Mouse (Mus musculus) urinary bladder, adult 18-20 months (tissue): ENCODE data around the gene Zbp1.
A peak's percentile ranks its signal among the peaks of the same experiment; 100 is the strongest.

Experiments used
- DNase-seq, 2 experiments: peaks; one replicate each; pipeline ENCODE4 v3.0.0; 2022; ENCODE audit warnings: low spot score in 2 of 2, mixed read lengths in 2 of 2

Gene Zbp1

DNA sequence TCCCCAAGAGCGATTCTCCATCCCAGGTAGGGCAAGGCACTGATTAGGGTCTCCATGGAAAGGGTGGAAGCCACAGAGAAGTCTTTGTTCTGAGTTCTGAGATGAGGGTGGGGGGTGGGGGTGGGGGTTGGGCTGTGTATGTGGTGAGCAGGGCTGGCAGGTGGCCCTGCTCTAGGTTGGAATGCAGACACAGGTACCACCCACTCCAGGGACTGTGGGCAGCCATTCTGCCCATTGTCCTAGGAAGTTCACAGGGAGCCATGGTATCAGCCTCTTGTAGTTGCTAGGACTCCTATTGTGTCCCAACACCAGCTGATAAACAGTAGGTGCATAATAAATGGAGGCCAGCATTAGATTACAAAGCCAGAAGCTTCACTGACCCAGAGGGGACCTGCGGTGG lies 28.5 kb upstream of the Zbp1 start:
- DNase-seq = no peak

DNA sequence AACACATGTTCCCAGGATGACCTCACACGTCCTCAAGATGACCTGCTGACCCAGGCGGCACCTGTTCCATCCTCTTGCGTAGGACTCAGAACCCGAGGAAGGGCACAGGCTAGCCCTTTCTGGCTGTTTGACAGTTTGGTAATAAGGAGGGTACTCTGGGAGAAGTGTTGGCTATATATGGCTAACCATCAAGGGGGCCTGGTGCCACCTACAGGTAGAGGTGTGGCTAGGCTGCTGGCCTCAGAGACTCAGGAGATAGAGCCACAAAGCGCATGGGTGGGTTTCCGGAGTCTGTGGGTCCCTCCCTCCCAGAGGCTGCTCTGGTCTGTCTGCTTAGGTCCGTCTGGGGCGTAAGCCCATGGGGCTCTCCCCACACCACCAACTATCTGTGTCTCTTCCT lies 28.0 kb upstream of the Zbp1 start:
- no peak for DNase-seq

DNA sequence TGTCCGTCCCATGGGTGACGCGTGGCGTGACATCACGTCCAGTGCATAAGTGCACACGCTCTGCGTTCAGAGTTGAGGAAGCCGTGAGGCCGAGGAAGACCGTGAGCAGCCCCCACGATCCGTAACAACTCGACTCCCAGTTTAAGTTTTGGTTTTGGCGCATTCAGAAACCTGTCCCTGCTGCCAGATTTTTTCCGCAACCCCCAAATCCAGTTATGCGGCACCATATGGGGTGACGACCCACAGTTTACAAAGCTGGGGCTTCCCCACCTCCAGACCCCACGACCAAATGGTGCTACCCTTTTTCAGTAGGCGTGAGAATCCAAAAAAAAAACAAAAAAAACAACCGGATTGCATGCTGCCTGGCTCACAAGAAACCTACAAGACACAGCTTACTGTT lies 26.5 kb upstream of the Zbp1 start:
- DNase-seq = no peak

DNA sequence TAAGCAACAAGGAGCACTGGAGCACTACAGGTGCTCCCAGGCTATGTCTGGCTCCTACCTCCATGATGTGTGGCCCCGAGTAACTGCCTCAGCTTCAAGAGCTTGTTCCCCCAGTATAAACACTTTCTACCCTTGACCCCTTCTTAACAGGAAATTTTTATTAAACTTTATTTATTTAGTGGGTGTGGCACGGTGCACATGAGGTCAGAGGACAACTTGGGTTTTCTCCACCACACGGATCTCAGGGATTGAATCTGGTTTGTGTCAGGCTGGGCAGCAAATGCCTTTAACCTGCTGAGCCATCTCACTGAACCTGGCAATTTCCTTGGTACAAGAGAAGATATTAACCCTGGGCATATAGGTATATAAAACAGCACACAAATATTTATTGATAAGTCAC lies 25.4 kb upstream of the Zbp1 start:
- no peak for DNase-seq

DNA sequence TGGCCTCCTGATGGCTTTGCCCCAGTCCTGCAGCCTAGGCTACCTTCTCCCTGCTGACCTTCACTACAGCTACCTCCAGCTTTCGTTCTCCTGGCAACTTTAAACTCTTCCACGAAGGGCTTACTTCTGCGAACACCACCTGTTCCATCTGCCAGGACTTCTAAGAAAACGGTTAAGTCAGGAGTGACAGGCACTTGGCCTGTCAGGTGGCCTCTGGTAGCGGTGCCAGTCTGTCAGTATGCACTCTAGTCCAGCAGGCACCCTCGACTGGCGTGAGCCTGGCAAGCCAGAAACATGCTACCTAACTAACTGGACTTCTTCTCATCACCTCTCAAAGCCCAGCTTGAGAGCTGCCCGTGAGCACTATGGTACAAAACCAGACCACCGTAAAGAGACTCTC lies 24.9 kb upstream of the Zbp1 start:
- no peak for DNase-seq

DNA sequence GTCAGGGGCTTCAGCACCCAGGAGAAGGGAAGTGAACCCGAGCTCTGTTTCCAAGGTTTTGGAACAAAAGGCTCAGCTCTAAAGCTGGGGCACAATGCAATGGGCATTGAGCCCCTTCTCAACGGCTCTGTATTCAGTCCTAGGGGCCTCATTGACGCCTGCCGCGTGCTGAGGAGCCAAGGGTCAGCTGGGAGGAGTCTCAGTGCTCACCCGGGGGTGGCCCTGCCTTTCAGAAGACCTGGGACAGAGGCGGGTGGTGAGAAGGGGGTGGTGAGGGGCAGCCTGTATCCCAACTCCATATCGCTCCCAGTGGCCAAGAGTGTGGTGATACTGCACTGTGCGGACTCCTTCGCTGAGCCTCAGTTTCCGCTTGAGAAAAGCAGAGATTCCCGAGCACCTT lies 24.2 kb upstream of the Zbp1 start:
- no peak for DNase-seq

DNA sequence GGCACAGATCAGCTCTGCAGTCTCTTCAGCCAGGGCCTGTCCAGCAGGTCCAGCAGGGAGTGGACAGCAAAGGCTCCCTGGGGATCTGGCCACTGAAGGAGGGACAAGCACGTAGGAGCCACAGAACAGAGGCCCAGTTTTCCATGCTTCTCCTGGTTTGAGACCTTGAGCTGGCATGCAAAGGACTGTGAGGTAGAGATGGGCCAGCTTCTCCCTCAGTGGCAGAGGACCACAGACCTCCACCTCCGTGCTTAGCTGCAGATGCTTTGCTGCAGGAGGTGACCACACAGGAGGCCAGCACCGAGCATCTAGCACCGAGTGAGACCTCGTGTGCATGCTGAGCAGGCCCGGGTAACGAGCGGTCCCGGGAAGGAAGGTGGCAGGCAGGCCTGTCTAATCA lies 22.0 kb upstream of the Zbp1 start:
- no peak for DNase-seq

DNA sequence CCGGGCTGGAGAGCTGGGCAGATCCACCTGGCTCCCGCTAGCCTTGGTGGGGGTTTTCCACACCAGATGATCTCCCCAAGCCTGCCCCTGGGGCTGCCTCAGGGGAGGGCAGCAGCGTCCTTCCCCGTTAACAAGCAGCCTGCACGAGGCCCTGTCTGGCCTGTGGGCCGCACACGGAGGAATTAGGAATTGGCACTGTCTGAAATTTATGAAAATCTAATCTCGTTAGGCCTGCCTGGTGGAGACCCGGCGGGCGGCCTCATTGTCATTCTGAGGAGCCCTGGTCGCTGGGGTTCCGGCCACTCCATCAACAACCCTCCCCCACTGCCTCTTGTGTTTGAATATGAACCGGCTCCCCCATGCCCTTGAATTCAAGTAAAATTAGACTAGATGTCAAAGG lies 19.8 kb upstream of the Zbp1 start:
- DNase-seq = no peak

DNA sequence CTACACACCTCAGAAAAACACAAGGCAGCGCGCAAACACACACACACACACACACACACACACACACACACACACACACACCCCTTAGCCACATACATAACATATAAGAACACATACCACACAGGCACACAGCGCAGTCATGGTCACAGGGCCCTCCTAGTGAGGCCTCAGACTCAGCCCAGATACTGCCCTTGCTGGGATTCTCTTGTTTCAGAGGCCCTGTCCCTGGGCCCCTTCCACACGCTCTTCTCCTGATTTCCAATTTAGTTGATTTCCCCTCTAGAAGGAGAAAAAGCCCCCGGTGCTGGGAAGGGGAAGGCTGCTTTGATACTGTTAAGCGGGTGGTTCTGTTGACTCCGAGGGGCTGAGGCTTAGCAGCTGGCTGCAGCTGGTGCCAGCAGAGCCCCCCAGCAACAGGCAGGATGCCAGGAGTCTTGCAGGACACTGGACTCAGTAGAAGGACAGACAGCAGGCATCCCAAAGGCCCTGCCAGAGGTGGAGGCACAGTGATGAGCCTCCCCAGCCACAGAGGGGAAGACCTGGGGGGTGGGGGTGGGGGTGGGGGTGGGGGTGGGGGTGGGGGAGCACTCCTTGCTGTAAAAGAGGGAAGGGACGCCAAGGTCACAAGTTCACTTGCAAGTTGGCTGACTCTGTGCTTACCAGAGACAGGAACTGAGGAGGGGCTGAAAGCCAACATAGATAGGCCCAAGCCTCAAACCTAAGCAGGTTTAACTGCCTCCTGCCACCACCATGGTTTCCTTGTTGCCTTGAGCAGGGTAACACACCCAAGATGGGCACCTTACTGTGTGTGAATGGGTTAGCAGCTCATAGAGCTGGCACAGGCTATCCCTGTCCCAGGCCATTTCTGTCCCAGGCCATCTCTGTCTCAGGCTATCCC lies 17.0 kb upstream of the Zbp1 start:
- DNase-seq = no peak

DNA sequence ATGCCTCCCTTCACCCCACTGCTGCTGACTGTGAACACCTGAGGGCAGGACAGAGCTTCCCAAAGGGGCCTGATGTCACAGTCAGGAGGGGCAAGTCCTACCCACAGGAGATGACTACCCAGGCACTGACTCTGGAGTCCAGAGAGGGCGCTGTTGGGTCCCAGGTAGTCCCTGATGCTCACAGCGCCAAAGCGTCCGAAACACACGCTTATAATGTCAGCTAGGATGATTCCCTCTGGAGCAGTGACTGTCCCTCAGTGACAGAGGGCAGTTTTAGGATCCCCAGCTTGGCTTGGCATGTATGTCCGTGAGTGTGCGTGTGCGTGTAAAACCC lies 14.0 kb upstream of the Zbp1 start:
- no peak for DNase-seq

DNA sequence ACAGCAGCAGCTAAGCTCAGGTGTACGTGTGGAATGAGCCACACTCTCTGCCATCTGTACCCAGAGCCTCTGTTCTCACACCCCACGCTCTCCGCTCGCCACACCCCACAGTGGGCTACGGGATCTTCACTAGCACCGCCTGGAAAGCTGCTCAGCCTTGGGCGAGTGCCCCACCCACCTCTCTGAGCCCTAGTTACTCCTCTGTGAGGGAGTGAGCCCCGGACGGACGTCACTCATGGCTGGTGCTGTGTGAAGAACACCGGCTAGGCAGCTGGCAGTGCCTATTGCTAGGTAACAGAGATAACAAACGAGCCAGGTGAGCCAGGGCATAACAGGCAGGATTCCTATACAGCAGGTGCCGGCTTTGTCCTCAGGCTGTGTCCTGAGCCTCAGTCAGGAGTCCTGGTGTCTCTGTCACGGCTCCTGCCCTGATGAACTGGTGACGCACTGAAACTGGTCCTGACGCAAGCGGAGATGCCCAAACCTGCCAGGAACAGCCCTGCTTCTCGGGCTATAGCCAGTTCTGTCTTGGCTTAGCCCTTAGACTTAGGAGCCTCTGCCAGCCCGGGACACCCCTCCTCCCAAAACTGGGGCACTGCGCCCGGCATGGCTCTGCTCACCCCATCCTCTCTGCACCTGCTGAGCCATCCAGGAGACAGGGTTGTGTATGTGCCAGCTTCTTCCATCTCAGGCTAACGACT lies 13.5 kb upstream of the Zbp1 start:
- no peak for DNase-seq

DNA sequence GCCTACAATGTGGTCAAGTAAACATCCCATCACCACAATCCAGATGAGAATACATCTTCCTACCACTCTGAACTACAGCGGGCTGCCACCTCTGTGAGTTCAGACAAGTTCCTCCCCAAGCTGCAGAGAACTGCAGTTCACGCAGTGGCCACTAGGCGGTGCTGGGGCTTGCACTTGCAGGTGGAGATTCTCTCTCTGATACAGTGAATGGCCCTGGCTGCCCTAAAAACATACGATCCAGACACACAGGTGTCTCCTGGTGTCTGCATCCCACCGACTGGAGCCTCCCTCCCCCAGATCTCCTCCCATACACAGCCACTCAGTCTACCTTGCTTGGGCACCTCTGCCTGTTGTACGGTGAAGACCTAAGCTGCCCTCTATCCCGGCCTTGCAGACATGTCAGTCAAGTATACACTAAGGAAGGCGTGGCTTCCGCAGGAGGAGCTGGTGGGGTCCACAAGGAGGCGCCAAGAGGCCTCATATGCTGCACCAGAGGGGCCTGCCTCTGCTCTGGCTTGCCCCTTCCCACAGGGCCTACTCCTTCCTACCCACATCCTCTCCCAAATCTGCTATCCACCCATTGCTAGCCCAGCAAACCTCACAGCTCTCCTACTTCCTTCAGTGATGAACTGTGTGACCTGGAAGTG lies 11.0 kb upstream of the Zbp1 start:
- DNase-seq = peak; percentile 83 to 95

DNA sequence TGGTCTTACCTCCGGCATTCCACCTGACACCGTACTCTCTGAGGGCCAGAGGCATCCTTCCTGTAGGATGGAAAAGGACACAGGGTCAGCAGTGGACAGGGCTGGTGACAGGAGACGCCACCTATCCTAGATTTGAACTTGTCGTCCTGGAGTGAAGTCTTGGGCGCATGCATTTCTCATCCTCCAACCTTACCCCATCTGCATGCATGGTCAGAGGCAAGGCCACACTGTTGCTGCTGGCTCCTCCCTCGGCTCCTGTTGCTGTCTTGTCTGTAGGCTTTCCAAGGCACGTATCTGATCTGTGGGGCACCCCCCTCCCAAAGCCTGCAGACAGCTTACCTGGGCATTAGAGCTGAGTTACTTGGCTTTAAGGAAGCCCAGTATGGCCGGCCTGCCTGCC lies 9.8 kb upstream of the Zbp1 start:
- DNase-seq = no peak

DNA sequence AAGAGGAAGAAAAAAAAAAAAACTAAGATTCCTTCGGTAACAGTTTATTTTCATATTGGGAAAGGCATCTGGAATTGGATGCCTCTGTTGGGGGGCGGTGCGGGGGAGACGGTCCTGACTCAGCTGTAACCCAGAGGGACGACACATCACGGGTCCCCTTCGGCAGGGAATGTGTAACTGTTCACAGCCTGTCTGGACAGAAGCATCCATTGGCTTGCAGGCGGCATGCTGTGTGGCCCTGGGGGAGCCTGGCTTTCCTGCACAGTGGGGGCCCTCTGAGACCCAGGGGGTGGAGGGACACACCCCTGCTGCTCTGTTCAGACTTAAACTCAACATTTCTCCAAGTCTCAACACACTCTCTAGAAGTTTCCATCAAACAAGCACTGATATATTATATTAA lies 8.1 kb upstream of the Zbp1 start:
- no peak for DNase-seq

DNA sequence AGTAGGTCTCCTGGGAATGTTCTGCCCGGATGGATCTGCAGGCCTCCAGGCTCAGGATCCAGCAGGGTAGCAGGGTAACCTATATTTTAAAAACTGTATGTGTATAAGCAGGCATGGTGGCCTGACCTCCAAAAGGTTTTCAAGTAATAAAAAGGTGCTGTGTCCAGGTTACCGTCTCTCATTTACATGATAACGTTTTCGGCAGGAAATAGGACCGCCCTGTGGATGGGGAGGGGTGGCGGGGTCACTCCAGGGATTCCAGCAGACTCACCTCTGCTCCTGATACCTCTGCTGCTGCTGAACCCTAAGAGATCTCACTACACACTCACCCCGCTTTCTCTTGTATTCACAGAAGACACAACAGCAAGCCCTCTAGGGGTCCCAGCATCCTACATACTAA lies 7.2 kb upstream of the Zbp1 start:
- DNase-seq = no peak

DNA sequence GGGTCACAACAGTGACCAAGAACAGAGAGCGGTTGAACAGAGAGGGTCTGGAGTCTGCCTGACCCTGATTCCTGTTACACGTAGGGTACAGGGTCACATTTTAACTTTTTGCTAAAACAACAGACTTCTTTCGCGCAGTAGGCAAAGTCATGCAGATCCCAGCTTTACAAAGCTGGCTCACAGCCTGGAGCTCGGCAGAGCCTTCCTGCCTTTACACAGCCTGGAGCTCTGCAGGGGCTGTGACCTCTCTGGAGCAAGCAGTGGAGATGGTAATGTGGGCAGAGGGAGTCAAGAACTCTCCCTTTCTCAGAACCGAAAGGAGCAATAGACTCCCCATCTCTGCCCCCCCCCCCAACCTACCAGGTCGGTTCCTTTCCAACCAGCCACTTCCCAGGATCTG lies 6.1 kb upstream of the Zbp1 start:
- DNase-seq = no peak

DNA sequence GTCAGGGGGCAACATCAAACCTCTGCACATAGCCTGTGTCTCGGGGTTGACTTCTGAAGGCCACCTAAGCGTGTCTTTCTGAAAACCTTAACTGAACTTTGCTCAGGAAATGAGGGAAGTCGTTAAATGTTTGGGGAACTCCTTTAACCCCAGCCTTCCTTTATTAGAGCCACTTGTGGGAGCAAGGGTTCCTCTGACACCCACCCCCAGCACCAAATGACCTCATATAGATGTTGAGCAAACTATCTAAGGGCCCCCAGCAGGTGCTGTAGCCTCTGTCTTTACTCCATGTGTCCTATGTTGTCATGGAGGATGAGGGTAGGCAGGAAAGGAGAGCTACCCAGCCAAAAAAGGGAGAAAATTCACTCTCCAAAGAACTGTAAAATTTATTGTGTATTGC lies 5.4 kb upstream of the Zbp1 start:
- DNase-seq = no peak

DNA sequence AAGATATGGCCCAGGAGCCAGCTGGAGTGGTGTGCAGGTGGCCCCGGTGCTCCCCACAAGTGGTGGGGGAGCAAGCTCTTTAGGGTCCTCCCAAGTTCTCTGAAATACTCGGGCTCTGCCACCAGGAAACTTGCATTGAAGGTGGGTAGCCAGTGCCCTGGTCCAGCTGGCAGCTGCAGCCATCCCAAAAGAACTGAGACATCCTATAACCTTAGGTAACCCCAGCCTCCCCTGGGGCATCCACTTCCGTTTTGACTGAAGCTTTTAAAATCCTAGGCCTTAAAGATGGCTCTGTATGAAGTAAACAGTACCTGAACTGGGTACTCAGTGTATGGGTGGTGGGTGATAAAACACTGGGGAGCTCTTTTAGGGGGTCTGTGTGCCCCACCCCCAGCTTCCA lies 4.8 kb upstream of the Zbp1 start:
- no peak for DNase-seq

DNA sequence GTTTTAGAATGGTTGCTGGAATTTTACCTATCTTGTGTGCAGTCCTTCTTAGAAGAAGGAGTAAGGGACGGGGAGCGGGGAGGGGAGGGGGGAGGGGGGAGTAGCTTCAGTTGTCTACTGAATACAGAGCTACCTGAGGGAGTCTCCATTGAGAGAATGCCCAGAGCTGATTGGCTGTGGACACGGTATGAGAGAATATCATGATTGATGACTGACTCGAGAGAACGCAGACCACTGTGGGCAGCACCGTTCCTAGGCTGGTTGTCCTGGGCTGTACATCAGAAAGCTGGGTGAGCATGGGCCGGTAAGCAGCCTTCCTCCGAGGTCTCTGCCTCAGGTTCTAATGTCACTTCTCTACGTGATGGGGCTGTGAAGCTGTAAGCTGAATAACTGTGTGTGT lies 2.0 kb upstream of the Zbp1 start:
- no peak for DNase-seq

DNA sequence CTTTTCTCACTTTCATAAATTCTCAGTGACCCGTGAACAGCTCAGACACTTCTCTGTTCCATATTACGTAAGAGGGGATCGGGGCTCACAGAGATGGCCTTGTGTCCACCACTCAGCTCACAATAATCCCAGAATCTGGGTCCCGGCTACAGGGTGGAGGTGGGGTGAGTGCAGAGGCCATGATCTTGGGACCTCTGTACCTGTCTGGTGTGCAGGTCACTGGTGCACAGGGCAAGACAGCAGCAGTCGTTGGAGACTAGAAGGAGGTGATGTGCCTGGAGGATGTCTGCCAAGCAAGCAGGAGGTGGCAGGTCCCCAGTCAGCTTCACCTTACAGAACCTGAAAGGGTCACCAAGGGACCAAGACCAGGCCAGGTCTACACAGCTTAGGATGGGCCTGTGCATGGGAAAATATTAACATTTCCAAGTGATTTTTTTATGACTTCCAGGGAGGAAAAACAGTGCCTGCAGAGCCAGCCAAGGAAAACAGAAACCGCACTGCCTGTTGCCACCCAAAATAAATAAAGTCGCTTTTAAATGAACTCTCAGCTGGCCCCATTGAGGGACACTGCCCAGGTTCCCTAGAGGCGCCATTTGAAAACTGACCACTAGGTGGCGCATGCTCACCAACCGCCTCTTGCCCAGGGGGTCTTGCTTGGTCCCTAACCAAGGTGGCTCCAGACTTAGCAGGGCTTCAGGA lies 682 bp upstream of the Zbp1 start:
- DNase-seq = no peak

DNA sequence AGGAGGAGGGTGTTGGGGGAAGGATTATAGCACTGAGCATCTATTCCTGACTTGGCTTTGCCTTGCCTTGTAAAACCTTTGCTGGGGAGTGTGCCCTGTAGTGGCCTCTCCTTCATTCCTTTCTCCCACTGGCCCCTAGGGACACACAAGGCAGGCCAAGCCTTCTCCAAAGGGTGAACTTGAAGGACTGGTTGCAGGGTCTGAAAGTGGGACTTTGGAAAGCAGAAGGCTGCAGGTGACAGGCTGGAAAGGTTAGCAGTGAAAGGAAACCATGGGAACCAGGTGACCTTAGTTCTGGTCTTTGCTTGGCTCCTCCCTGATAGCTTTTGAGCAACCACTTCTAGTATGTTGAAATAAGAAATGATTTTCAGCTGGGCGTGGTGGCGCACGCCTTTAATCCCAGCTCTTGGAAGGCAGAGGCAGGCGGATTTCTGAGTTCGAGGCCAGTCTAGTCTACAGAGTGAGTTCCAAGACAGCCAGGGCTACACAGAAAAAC lies 912 bp downstream of the Zbp1 start:
- DNase-seq = no peak

DNA sequence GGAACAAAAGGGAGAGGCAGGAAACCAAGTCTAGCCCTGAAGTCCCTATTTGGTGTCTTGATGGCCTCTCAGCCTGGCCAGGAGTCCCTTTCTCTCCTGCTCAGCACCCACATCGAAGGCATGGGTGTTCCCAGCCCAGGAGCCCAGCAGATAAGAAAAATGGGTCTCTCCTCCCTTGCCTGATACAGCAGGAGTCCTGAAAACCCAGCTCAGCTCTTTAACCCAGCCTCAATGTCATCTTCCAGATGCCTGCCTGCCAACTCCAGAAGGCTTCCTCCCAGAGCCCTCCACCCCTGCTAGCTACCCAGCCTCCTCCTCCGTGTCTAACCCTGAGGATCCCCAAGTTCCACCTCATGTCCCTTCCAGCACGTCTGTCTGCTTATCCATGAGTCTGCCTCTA lies 1.5 kb downstream of the Zbp1 start:
- DNase-seq = no peak
